Mouse (Mus musculus): ENCODE measurements around the gene Prkca.

DNA sequence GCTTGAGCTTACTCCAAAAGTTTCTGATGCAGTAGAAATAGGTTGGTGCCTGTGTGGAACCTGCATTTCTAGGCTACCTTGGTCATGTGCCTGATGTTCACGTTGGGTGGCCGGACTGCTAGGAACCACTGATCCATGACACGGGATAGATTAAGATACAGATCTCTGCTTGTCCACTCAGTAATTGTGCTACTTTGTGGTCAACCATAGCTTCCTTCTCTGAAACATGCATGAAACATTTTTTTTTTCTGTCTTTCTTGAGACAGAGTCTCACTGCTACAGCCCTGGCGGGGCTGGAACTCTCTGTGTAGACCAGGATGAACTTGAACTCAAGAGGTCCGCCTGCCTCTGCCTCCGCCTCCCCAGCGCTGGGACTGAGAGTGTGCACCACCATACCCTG lies 33.1 kb upstream of the Prkca start:
- no peak for TF ChIP-seq CTCF (IDR thresholded peaks at IDR 0.05; ENCODE audit: borderline replicate concordance, insufficient read depth, low read length)
- no peak for TF ChIP-seq POLR2A (IDR thresholded peaks at IDR 0.05; ENCODE audit: low read depth, low read length)
